Mouse (Mus musculus): ENCODE measurements around the gene Cept1.

Cept1 gene

DNA sequence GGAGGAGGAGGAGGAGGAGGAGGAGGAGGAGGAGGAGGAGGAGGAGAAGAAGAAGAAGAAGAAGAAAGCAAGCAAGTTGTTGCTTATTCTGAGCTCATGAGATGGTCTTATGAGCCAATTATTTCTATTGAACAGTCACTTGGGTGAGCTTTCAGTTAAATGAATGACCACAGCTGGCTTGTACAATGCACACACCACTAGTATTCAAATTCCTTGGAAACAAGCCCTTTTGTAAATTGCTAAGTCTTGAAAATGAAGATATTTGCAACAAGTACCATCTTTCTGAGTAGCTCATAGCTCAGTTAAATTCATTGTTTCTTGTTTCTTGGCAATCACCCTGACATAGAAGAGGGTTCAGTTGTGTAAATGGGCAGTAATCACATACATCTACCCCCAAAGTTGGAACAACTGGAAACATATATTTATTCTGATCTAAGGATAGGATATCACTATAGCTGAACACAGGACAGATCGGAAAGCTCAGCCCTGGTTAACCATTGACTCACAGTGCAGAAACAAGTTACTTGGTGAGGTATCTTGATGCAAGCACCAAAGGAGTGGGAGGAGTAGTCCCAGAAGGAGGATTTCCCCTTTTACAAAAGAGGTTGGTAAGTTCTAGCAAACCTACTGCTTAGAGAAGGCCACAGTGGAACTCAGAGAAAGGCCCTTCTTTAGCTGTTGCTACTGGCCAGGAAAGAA lies 52.1 kb downstream of the Cept1 start:
- DNase-seq (ENCODE audit: low spot score in 2 of 2) = no peak

DNA sequence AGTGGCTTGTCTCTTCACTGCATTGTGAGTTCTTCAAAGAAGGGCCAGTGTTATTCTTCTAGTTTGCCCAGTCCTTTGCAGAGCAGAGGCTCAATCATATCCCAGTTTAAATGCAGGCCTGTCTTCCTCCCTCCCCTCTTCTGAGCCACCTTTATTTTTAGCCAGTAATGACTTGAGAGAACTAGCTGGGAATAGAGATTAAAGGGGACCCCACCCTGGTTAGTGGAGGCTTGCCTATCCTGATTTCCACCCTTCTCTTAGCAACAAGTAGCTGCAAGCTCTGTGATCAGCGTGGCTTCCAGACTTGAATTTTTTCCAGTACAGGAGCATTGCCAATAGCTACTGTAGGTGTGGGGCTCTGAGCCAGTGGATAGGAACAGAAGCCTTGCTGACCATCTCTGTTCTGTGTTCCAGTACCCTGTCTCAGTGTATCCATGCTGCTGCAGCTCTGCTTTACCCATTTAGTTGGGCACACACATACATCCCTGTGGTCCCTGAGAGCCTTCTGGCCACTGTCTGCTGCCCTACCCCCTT lies 53.1 kb downstream of the Cept1 start:
- no peak for DNase-seq (ENCODE audit: low spot score in 2 of 2)

DNA sequence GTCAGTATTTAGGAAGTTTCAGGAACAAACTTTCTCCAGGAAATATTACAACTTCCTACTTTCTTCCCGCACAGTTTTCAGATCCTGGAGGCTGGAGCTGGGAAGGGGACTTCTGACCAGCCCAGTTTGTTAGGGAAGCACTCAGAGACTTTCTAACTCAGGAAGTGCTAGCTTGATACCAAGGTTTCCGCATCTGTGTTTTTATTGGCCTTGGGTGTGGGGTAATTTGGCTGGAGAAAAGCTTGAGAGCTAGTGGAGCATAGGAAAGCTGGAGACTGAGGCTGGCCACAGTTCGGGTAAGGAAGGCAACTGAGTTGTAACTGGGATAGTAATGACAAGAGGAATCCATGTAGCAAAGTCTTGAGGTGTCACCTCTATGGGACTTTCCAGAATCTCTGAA lies 53.7 kb downstream of the Cept1 start:
- DNase-seq (ENCODE audit: low spot score in 2 of 2) = no peak

DNA sequence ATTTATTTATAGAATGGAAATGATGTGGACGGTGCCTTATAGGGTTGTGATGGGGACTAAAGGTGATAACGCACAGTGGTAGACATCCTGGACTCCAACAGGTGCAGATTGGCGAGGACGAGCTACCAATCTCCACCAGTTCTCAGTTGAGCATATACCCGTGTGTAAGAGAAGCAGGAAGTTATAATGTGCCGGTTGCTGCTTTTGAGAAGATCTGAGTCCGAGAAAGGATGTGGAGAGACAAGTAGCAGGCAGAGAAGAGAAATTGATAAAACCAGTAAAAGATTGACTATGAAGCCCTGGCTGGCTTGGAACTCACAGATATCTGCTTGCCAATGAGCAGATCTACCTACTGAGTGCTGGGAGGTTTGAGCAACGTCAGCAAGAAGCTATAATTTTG lies 54.4 kb downstream of the Cept1 start:
- DNase-seq (ENCODE audit: low spot score in 2 of 2) = no peak

DNA sequence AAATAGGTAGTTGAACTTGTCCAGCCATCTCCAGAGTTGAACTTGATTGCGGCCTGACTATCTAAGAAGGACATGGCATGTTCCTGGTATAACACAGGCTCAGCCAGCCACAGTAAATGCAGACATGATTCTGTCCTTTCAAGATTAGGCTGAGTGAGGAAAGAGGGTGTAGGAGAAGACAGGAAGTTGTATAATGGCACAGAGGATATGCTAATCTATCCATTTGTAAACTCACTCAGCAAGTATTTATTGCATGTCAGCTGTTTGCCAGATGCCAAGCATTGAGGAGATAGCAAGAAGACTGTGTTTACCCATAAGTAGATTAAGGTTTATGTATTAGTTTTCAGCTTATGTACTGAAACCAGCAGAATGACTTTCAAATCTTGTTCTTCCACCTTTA lies 54.9 kb downstream of the Cept1 start:
- DNase-seq (ENCODE audit: low spot score in 2 of 2) = no peak

DNA sequence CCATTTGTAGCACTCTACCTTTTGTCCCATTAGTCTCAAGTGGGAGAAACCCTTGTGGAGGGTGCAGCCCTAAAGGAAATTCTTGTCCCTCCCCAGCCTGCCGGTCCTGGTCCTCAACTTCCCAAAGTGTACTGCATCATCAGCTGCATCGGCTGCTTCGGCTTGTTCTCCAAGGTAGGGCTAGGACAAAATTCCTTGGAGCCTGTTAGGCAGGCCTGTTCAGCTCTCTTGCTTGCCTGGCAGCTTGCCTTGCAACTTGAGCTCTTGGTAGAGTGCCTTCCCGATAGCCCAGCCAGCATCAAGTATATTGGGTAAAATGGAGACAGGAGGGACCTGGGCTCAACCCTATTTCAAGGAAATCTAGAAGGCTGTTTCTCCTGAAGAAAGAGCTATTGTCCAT lies 57.4 kb downstream of the Cept1 start:
- no peak for DNase-seq (ENCODE audit: low spot score in 2 of 2)

DNA sequence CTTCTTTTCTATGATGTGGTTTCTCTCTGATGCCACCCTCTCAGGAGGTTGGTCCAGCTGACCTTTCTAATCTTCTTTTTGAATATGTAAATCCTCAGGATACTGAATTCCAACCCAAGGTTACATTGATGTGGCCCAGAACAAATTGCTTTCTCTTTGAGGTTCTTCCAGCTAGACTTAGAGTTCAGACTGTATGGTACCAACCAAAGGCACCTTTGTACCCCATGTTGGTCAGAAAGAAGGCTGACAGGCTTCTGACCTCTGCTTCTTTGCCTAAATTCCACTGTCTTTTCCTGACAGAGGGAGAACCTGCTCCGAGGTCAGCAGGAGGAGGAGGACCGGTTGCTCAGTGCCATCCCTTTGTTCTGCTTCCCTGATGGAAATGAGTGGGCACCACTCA lies 60.1 kb downstream of the Cept1 start:
- no peak for DNase-seq (ENCODE audit: low spot score in 2 of 2)

DNA sequence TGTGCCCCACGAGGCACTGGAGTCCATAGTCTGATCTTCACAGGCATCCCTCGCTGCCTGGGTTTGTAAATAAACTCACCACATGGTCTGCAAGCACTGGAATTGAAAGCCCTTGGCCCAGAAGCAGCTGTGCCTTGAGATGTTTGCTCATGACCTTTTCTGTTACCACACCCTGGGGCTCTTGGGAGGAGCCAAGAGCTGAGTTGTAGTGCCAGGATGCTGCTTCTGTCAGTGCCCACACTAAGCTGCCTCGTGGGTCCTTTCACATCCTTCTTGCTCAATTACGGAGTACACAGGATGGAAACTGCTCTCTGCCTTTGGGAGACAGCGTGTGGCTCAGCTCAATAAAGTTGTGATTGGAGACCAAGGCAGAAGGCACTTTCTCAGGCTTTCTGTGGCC lies 61.8 kb downstream of the Cept1 start:
- DNase-seq (ENCODE audit: low spot score in 2 of 2) = no peak

DNA sequence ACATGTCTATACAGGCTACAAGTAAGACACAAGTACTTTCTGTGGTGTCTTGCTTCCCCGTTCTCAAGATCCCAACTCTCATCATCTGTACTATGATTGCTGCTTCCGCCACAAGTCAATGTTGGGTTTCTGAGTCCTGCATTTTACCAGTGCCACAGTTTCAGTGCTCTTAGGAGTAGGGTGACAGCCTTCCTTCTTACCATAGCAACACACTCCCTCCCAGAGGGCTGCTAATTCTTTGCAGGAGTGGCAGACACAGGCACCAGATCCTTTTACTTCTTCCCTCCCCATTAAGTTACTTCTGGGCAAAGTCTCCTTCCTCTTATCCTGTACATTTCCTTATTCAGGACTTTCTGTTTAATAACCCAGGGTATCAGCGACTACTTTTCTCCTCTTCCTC lies 62.7 kb downstream of the Cept1 start:
- DNase-seq (ENCODE audit: low spot score in 2 of 2) = no peak

DNA sequence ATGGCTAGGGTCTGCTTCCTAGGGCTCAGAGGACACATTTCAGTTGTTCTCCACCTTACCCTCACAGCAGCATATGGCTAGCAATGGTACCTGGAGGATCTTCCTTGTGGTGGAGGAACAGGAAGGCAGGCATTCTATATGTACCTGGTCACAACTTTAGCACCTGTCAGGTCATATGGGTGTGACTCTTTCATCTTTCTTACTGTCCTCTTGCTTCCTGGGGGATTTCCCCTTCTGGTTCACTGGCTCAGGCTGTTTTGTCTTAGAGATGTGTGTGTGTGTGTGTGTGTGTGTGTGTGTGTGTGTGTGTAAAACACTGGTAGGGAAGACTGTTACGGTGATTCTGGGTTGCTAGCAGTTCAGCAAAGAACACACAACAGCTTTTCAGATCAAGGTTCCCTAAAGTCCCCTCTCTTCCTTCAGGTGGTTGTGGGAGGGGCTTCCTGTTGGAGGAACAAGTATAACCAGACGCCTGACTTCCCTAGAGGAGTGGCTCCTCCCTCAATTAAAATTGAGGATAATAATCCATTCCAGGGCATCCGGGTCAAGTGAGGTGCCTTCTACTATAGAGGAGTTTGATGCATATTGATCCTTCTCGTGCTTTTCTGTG lies 63.7 kb downstream of the Cept1 start:
- no peak for DNase-seq (ENCODE audit: low spot score in 2 of 2)

DNA sequence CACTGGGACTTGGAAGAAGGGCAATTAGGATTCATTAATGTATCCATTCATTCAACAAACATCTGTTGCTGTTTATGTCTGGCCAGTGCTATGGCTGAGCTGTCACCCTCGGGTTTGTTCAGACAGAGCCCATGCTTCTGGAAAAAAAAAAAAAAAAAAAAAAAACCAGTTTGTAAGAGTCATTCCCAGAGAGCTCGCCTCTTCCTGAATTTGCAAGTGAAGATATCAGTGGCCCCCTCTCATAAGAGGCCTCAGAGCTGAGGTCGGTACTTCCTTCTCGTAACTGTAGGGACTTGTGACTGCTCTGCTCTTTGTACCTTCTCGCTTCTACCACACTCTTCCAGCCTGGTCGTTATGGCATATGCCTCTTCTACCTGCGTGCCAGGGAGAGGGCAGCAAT lies 64.3 kb downstream of the Cept1 start:
- DNase-seq (ENCODE audit: low spot score in 2 of 2) = no peak

DNA sequence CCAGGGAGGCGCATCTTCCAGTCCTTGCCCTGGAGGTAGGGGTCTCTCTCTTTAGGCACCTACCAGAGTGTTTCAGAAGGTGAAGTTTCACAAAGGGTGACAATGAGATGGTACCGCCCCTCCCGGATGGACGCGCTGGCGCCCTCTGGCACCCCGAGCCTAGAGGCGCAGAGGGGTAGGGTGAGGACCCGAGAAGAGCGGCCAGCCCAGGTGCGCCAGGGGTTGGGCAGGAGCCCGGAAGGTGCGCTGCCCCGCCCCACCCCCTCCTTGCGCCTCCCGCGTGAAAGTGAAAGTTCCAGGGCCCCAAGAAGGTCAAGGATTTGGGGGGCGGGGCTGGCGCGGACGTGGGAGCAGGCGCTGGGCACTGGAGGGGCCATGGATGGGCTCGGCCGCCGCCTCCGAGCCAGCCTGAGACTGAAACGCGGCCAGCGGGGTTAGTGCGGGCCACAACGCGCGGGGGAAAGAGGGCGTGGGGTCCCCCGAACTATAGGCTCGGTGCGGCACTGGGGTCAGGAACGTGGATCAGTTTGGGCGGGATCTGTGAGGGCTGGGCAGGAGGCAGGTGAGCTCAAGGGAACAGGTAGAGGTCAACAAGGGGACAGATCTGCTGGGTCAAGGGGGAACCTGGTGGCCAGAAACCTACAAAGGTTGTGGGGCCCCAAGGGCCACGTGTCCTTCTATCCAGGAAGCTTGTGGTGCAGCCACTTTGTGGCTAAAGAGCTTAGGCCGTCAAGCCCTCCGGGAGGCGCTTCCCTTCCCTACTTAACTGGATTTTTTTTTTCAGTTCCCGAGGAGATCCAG lies 65.1 kb downstream of the Cept1 start, which contains the start of gene Dennd2d:
Dennd2d (plus strand) TSS at position 125 of the 801 bp plus-strand sequence.
- no peak for DNase-seq (ENCODE audit: low spot score in 2 of 2)

DNA sequence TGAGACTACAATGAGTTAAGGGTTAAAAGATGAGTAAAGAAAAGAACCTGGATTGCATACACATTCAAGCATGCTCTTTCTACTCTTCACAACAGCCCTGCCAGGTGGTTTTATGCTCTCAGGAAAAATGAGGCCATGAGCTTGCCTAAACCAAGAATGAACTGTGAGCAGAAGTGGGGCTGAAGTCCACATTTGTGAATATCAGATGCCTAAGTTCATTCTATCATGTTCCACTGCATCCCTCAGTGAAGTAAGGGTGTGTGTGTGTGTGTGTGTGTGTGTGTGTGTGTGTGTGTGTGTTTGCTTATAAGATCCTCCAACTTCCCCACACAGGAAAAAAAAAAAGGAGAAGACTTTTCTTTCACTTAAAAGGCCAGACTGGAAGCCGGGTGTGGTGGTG lies 70.7 kb downstream of the Cept1 start:
- no peak for DNase-seq (ENCODE audit: low spot score in 2 of 2)

DNA sequence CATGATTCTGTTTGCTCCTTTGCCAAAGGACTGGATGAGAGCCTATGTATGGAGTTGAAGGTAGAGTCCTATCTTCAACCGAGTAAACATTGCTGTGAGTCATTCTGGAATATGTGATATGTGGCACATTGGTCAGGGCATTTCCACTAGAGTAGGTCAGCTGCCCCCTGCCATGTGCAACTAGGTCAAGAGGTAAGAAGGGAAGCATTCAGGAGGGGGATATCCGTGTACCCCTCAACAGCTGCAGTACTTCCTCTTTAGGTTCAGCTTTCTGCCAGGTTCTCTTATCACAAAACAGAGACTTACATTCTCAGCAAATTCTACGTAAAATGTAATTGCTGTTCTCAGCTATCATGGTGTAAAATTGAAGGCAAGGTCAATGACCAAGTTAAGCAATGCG lies 73.4 kb downstream of the Cept1 start:
- DNase-seq (ENCODE audit: low spot score in 2 of 2) = no peak

DNA sequence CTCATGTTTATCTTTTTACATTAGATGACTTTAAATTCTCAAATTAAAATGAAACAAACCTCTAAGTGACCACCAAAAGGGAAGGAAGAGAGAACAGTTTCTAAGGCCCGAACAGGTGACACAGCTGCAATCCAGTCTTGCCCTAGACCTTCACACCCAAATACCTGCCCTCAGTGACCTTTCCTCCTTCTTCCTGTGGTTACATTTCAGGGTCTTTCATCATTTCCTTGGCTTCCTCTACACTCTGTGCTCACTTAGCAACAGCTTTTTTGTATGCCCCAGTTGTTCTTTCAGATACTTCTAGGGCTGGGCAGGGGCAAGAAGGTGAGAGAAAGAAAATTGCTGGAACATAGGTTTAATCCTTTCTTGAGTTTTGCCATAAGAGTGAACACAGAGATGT lies 82.9 kb downstream of the Cept1 start:
- no peak for DNase-seq (ENCODE audit: low spot score in 2 of 2)

DNA sequence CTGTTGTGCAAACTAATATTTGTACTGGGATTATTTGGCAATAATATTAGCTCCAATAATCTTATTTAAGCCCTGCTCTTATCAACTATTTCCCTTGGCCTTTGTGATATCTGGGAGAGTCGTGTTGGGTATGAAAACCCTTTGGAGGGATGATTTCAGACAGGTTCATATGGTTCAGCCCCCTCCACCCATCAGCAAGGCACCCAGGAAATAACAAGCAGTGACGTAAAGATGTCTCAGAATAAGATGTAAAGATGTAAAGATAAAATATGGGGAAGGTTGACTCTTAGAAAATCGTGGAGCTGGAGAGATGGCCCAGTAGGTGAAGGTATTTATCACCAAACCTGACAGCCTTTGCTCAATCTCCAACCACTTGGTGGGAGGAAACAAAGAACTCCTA lies 85.1 kb downstream of the Cept1 start:
- DNase-seq (ENCODE audit: low spot score in 2 of 2) = no peak

DNA sequence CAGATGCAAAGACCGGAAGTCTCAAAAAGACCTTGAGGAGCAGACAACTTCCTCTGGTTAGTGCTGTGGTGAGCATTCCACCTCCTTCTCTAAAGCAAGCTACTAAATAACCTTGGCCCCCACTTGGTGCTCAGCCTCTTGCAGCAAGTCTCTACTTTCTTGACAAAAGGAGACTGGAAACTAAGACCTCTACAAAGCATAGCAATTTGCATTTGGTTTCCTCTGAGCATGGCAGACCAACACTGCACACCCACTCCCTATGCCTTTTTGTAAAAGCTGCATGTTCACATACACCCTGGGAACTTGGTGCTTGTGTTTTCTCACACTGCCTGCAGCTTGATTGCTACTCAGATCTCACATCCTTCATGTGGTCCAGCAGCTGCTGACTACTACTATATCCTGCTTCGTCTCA lies 85.5 kb downstream of the Cept1 start:
- DNase-seq (ENCODE audit: low spot score in 2 of 2) = no peak

DNA sequence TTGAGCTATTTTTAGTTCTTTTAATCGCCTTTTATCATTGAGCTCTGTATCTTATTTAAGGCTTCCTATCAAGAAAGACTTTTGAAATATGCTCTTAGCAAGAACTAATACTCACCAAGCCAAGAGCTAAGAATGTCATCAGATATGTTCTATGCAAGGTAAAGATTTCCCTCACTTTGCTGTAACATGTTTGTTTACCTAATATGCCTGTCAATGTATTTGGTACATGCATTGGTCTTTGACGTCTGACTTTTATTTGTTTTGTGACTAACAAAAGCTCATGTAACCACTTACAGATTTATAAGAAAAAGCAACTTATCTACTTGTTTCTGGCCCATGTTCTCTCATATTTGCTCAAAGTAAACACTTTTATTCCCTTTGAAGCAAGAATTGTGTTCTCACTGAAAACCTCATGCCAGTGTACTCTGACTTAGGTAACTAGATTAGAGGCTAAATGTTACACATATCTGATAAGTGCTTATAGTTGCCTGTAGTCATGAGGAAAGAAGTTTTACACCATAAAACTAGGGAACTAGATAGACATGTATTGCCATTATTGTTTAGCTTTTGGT lies 90.2 kb downstream of the Cept1 start:
- no peak for DNase-seq (ENCODE audit: low spot score in 2 of 2)

DNA sequence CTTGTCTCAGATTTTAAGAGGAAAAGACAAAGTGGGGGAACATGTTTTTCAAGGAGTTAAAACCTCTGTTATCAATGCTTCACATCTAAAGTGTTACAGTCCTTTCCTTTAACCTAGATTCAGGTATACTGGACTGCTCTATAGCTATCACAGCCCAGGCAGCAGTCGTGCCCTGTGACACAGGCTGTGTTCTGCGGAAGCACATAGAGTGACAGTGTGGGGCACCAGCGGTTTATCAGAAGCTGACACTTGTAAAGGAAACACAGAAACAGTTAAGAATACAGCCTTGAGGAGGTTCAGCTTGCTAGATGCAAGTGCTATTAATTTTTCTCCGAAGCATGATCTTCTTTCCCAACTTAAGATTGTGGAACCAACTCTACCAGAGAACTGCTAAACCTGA lies 95.0 kb downstream of the Cept1 start:
- no peak for DNase-seq (ENCODE audit: low spot score in 2 of 2)

All from frontal cortex, postnatal 36 days (tissue).